Comparison of ENCODE assay signal across 8 mouse cellular contexts in the genomic region with DNA sequence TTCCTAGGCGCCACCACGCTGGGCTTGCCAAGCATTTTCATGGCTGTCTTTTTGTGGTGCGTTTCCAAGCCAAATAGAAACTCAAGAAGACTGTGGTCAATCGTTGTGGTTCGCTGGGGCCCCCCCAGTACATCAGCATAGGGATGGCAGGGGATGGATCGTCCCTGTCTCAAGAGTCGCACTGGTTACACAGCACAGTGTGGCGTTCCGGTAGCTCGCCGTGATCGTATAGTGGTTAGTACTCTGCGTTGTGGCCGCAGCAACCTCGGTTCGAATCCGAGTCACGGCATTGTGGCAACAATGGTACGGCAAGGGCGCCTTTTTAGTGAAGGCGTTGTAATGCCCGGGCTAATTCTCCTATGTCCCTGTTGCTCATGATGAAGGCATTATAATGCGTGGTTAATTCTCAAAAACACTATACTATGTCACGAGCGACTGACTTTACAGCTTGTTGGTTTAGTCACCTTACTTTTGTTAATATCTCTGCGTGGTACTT. TPM values are rescaled to one million over a fixed set of nuclear protein-coding genes. Genes with fewer than 3 reads are reported as not detected.
DNase-seq lines count a peak whose midpoint lies in the region; ATAC-seq lines count a peak whose summit lies in the region.

No protein-coding gene starts in this region.

- no peaks in the 10 kb centered on the region for H3K36me3 ChIP-seq in embryonic facial prominence, embryonic 13.5 days
- no peaks in the 10 kb centered on the region for H3K36me3 ChIP-seq in limb, embryonic 15.5 days
- no peaks in the 10 kb centered on the region for H3K36me3 ChIP-seq in midbrain, embryonic 16.5 days (ENCODE audit: control insufficient read depth, insufficient read depth, low read length)

- peaks cover 7% of the 10 kb centered on the region; the same call in 1 of the 2 replicates for H3K4me1 ChIP-seq in embryonic facial prominence, embryonic 13.5 days
- H3K4me1 ChIP-seq in limb, embryonic 15.5 days, result peaks cover 8% of the 10 kb centered on the region; the same call in 1 of the 2 replicates
- H3K4me1 ChIP-seq in midbrain, embryonic 16.5 days (ENCODE audit: control insufficient read depth, insufficient read depth, low read length), result peaks cover 3% of the 10 kb centered on the region; the same call in 1 of the 2 replicates

- H3K4me3 ChIP-seq in embryonic facial prominence, embryonic 13.5 days, result peak overlapping the region; percentile 61
- peak overlapping the region; percentile 64 for H3K4me3 ChIP-seq in limb, embryonic 15.5 days
- peak overlapping the region; percentile 50 for H3K4me3 ChIP-seq in midbrain, embryonic 16.5 days (ENCODE audit: low read depth, low read length)

- no peaks in the 10 kb centered on the region for H3K9me3 ChIP-seq in embryonic facial prominence, embryonic 13.5 days
- no peaks in the 10 kb centered on the region for H3K9me3 ChIP-seq in limb, embryonic 15.5 days
- H3K9me3 ChIP-seq in midbrain, embryonic 16.5 days (replicated peaks; ENCODE audit: control insufficient read depth, low read length, poor library complexity, severe bottlenecking), result no peaks in the 10 kb centered on the region

- peak overlapping the region; percentile 94 for H3K27ac ChIP-seq in embryonic facial prominence, embryonic 13.5 days
- peak overlapping the region; percentile 91 for H3K27ac ChIP-seq in limb, embryonic 15.5 days
- H3K27ac ChIP-seq in midbrain, embryonic 16.5 days (ENCODE audit: low read length), result peak overlapping the region; percentile 92

- peak overlapping the region; percentile 57 for H3K4me2 ChIP-seq in embryonic facial prominence, embryonic 13.5 days
- H3K4me2 ChIP-seq in limb, embryonic 15.5 days, result peak overlapping the region; percentile 46
- H3K4me2 ChIP-seq in midbrain, embryonic 16.5 days (ENCODE audit: low read length), result peak overlapping the region; percentile 47

- under 1% methylated on average over 26 of the region's 26 CpGs for WGBS in embryonic facial prominence, embryonic 13.5 days
- WGBS in limb, embryonic 15.5 days, result under 1% methylated on average over 26 of the region's 26 CpGs
- WGBS in midbrain, embryonic 16.5 days, result under 1% methylated on average over 26 of the region's 26 CpGs

- peak overlapping the region; percentile 79 for H3K9ac ChIP-seq in embryonic facial prominence, embryonic 13.5 days
- peak overlapping the region; percentile 50 for H3K9ac ChIP-seq in limb, embryonic 15.5 days
- H3K9ac ChIP-seq in midbrain, embryonic 16.5 days (ENCODE audit: low read depth, low read length), result peak overlapping the region; percentile 65

- DNase-seq in 3T3-L1 (ENCODE audit: low read depth, low spot score), result peak; percentile 91
- DNase-seq in adipocyte (ENCODE audit: low spot score), result peak; percentile 78
- peak; percentile 71 to 79 for DNase-seq in heart, adult 9 months (ENCODE audit: low spot score in 2 of 2)
- DNase-seq in kidney, adult 9 months, result peak; percentile 83
- peak; percentile 77 to 89 for DNase-seq in spleen, postnatal 4 days (ENCODE audit: low spot score in 2 of 2)

- peak; percentile 79 for ATAC-seq in embryonic facial prominence, embryonic 13.5 days (ENCODE audit: insufficient number of reproducible peaks, insufficient read depth, low FRiP score, low TSS enrichment, low read depth)
- ATAC-seq in limb, embryonic 15.5 days (ENCODE audit: insufficient number of reproducible peaks, low FRiP score, low TSS enrichment, low read depth), result peak; percentile 79
- peak; percentile 84 for ATAC-seq in midbrain, embryonic 16.5 days

- no peaks in the 10 kb centered on the region for H3K27me3 ChIP-seq in embryonic facial prominence, embryonic 13.5 days
- H3K27me3 ChIP-seq in limb, embryonic 15.5 days, result peaks cover 6% of the 10 kb centered on the region; the same call in 1 of the 2 replicates
- H3K27me3 ChIP-seq in midbrain, embryonic 16.5 days (ENCODE audit: control insufficient read depth, insufficient read depth, low read depth, low read length), result no peaks in the 10 kb centered on the region

RNA-seq across cellular contexts. Expression of gene Shf, which starts 8.8 kb away (rescaled TPM):
- 4.3 and 6.6 TPM in 2 replicates for polyA plus RNA-seq in embryonic facial prominence, embryonic 13.5 days (2015; fragmentation: Nextera tagmentation; extraction: Ambion mirVana)
- polyA plus RNA-seq in limb, embryonic 15.5 days (2015; fragmentation: Nextera tagmentation; extraction: Ambion mirVana), result 3.5 and 4.3 TPM in 2 replicates
- polyA plus RNA-seq in midbrain, embryonic 16.5 days (2015; fragmentation: Nextera tagmentation; extraction: Ambion mirVana), result 8.9 and 9.5 TPM in 2 replicates

RNA-seq across cellular contexts. Expression of gene Slc28a2, which starts 48.5 kb away (rescaled TPM):
- polyA plus RNA-seq in embryonic facial prominence, embryonic 13.5 days (2015; fragmentation: Nextera tagmentation; extraction: Ambion mirVana), result 0.40 TPM in 1 of 2 replicates, not detected in the other
- polyA plus RNA-seq in limb, embryonic 15.5 days (2015; fragmentation: Nextera tagmentation; extraction: Ambion mirVana), result 0.73 and 1.5 TPM in 2 replicates
- polyA plus RNA-seq in midbrain, embryonic 16.5 days (2015; fragmentation: Nextera tagmentation; extraction: Ambion mirVana), result not detected in 2 replicates

Comparison
In these comparisons a context has a peak if more than half of its experiments do, and no peak if none do; other contexts are left out.
1. Peak in every context shown above with its lines: DNase-seq, ATAC-seq, H3K4me3 ChIP-seq and H3K27ac ChIP-seq.